Mouse (Mus musculus) pancreas, adult 10 weeks (tissue): ENCODE measurements around the gene Entpd3. TPM values are rescaled to one million over a fixed set of nuclear protein-coding genes. Genes with fewer than 3 reads are reported as not detected.

Experiments
- polyA plus RNA-seq: library from polyadenylated mRNA; stranded (reverse); fragments of 350-450 nt; fragmentation: Illumina TruSeq; extraction: RNeasy Lipid Tissue Mini Kit (QIAGEN cat#74804); gene quantifications from one replicate; pipeline ENCODE4 v1.2.3, GENCODE M21; 2015; ENCODE audit warnings: low read depth, low replicate concordance; ENCODE audit not compliant: insufficient read depth

The Entpd3 gene
- 5.2 TPM for polyA plus RNA-seq

GRCm38 (mm10) chr9:120539662-120540251 lies at the start of gene Entpd3:
Entpd3 (plus strand) TSS chr9:120539818.

GRCm38 (mm10) chr9:120492010-120492399 lies 47.6 kb upstream of the Entpd3 start, which contains the start of gene Eif1b:
Eif1b (plus strand) TSS chr9:120492232.

GRCm38 (mm10) chr9:120570741-120571592 lies 31.3 kb downstream of the Entpd3 start, which contains the start of gene Rpl14:
Rpl14 (plus strand) TSS chr9:120571444.

Other genes starting within 250 kb of the Entpd3 start
- 3.4 TPM for gene Myrip, start 238.3 kb upstream of the Entpd3 start, polyA plus RNA-seq
- gene Eif1b, start 47.6 kb upstream of the Entpd3 start, polyA plus RNA-seq = 17.7 TPM
- gene Rpl14, start 31.6 kb downstream of the Entpd3 start, polyA plus RNA-seq = 316 TPM